Mouse (Mus musculus): ENCODE measurements around the gene Mettl21e. TPM values are rescaled to one million over a fixed set of nuclear protein-coding genes. Genes with fewer than 3 reads are reported as not detected.

Mettl21e gene
- polyA plus RNA-seq, 1 experiment from 2014 or later, result not detected

DNA sequence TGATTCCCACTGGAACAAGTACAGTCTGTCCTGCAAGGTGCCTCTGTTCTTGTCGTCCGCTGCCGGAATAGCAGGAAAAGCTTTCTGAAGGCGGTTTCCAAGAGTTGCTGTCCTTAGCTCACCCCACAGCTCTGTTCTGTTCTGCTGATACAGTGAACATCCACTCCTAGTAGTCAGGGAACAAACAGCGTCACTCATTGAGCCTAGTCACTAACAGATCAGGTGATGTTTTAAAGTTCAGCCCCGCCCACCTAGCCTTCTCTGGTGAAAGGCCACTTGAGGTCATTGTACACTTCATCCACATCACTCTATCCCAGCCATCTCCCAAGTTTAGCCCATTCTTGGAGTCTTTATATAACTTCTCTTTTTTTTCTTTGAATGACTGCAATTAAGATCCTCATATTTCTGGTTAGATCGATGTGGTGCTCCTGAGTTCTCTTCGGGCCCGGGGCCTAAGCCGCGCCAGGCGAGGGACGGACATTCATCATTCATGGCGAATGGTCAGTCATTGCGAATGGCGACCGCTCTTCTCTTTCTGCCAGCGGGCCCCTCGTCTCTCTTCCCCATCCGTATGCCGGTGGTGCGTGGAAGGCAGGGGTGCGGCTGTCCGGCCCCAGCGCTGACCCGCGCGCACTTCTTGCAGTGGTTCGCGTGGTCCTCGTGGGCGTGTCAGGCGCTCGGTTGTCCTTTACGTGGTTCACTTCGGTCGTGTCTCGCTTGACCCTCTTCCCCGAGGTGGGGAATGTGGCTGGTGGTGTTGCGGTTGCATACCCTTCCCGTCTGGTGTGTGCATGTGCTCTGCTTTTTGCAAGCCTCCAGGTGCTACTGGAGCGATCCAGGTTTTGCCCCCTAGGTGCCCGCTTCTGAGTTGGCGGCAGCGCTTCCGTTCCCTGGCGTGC, 20.2 kb downstream of the Mettl21e start:
- H3K4me2 ChIP-seq, result peak overlapping the region; percentile 83
- no peak for ATAC-seq (ENCODE audit: extremely low read depth, insufficient number of reproducible peaks, low FRiP score, low TSS enrichment)

DNA sequence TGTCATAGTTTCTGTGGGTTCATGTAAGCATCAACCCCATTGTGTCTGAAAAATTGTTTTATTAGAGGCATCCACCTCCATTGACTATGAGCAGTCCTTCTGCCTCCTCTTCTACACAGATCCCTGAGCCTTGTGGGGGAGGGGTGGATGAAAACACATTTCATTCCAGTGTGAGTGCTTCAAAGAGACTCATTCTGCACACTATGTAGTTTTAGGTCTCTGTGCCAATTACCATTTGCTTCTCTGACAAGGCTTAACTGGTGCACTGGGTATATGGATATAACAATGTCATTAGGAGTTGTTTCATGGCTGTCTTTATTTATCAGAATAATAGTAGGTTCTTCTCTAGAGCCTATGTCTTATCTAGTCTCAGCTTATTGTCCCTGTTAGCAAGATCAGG, 32.4 kb downstream of the Mettl21e start:
- Histone ChIP-seq H3K27ac (replicated peaks) (no peak overlapping the region), H3K4me3 (no peak overlapping the region), H3K9ac (no peak overlapping the region), H3K27me3 (replicated peaks) (no peaks in the 10 kb centered on the region), H3K36me3 (peaks cover 13% of the 10 kb centered on the region), H3K4me2 (no peak overlapping the region), H3K4me1 (no peaks in the 10 kb centered on the region), H3K9me3 (no peaks in the 10 kb centered on the region)
- no peak for ATAC-seq (ENCODE audit: extremely low read depth, insufficient number of reproducible peaks, low FRiP score, low TSS enrichment)

More for the DNA sequence above, 20.2 kb downstream of the Mettl21e start:
- 12% methylated on average over 47 of the region's 47 CpGs for WGBS
- Histone ChIP-seq H3K36me3 (no peaks in the 10 kb centered on the region), H3K4me3 (peak overlapping the region; percentile 55), H3K27ac (replicated peaks) (no peak overlapping the region), H3K9ac (peak overlapping the region; percentile 68), H3K27me3 (replicated peaks) (0 out of 2 replicates have a peak, but pooled peaks cover 7% of the 10 kb centered on the region), H3K4me1 (0 out of 2 replicates have a peak, but pooled peaks cover 5% of the 10 kb centered on the region), H3K9me3 (no peaks in the 10 kb centered on the region)

DNA sequence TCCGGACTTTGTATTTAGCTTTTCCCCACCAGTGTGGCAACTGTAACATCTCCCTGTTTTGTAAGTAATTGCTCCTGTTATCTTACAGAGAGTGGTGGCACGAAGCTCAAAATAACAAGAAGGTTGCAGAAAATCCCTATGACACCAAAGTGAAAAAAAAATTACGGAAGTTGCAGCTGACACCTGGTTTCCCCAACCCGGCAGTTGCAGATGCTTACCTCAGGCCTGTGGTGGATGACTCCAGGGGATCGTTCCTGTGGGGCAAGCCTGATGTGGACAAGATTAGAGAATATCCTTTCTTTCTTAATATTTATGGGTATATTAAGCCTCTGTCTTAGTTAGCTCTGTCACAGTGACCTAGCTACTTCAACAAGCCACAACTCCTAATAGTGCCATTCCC, 40.7 kb downstream of the Mettl21e start:
- Histone ChIP-seq H3K27me3 (replicated peaks) (no peaks in the 10 kb centered on the region), H3K27ac (replicated peaks) (no peak overlapping the region), H3K4me1 (no peaks in the 10 kb centered on the region), H3K9me3 (no peaks in the 10 kb centered on the region), H3K36me3 (peaks cover 84% of the 10 kb centered on the region), H3K4me2 (no peak overlapping the region), H3K9ac (no peak overlapping the region), H3K4me3 (no peak overlapping the region)
- ATAC-seq (ENCODE audit: extremely low read depth, insufficient number of reproducible peaks, low FRiP score, low TSS enrichment), result no peak
- WGBS, result 91% methylated on average over 5 of the region's 5 CpGs

DNA sequence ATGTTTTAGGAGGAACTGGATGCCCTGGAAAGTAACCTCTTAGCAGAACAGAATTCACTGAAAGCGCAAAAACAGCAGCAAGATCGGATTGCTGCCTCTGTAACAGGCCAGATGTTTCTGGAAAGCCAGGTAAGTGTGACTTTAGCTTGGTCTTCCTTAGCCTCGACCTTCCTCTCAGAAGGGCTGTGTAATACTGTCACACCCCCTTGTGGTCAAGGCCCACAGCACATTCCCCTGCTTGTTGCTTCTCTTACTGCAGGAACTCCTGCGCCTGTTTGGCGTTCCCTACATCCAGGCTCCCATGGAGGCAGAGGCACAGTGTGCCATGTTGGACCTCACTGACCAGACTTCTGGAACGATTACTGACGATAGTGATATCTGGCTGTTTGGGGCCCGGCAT, 44.9 kb downstream of the Mettl21e start:
- ATAC-seq (ENCODE audit: extremely low read depth, insufficient number of reproducible peaks, low FRiP score, low TSS enrichment), result no peak
- peaks cover 87% of the 10 kb centered on the region for H3K36me3 ChIP-seq
- no peak overlapping the region for H3K9ac ChIP-seq
- no peaks in the 10 kb centered on the region for H3K9me3 ChIP-seq
- no peaks in the 10 kb centered on the region for H3K27me3 ChIP-seq (replicated peaks)
- H3K4me3 ChIP-seq, result no peak overlapping the region
- no peaks in the 10 kb centered on the region for H3K4me1 ChIP-seq
- H3K4me2 ChIP-seq, result no peak overlapping the region
- H3K27ac ChIP-seq (replicated peaks), result no peak overlapping the region
- WGBS, result 81% methylated on average over 8 of the region's 8 CpGs

DNA sequence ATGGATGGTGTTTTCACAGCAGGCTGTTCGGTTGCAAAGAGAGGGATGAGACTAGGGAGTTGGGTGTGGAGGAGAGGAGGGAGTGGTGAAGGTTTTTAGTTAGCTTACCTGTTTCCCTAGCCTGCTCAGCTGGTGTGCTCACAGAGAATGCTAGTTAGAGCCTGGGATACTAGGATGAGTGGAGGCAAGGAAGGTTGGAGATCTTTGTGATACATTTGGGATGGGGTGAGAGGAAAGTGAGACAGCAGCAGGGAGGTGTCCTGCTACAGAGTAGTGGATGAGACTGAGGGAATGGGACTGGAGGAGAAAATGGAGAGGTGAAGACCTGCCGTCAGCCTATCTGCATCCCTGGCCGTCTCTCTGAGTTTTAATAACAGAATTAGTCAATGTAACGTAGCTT, 46.1 kb downstream of the Mettl21e start:
- 90% methylated on average over 4 of the region's 4 CpGs for WGBS
- peaks cover 86% of the 10 kb centered on the region for H3K36me3 ChIP-seq
- H3K4me1 ChIP-seq, result no peaks in the 10 kb centered on the region
- no peak overlapping the region for H3K4me3 ChIP-seq
- no peak overlapping the region for H3K4me2 ChIP-seq
- ATAC-seq (ENCODE audit: extremely low read depth, insufficient number of reproducible peaks, low FRiP score, low TSS enrichment), result no peak
- H3K9ac ChIP-seq, result no peak overlapping the region
- no peaks in the 10 kb centered on the region for H3K9me3 ChIP-seq
- no peak overlapping the region for H3K27ac ChIP-seq (replicated peaks)
- no peaks in the 10 kb centered on the region for H3K27me3 ChIP-seq (replicated peaks)

DNA sequence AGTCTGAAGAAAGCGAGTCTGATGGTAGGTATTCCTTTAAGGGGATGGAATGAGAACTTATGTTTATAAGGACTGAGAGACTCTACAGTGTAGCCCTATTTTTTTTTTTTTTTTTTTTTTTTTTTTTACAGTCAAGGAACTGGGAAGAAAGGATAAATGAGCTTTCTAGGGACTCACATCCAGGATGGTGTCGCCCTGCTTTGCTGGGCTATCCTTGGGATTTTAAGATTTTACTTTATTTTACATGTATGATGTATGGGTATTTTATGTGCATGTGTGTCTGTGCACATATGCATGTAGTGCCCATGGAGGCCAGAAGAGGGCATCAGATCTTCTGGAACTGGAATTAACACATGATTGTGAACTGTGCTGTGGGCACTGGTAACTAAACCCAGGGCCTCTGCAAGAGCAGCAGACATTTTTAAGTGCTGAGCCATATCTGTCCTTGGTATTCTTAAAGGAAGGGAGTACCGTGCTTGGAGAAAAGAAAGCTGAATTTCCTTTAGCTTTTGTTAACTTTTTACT, 50.8 kb downstream of the Mettl21e start:
- no peak overlapping the region for H3K4me3 ChIP-seq
- peaks cover 82% of the 10 kb centered on the region for H3K36me3 ChIP-seq
- 88% methylated on average over 3 of the region's 3 CpGs for WGBS
- no peak for ATAC-seq (ENCODE audit: extremely low read depth, insufficient number of reproducible peaks, low FRiP score, low TSS enrichment)
- no peak overlapping the region for H3K4me2 ChIP-seq
- H3K9ac ChIP-seq, result no peak overlapping the region
- H3K27me3 ChIP-seq (replicated peaks), result no peaks in the 10 kb centered on the region
- no peaks in the 10 kb centered on the region for H3K4me1 ChIP-seq
- no peak overlapping the region for H3K27ac ChIP-seq (replicated peaks)
- no peaks in the 10 kb centered on the region for H3K9me3 ChIP-seq

DNA sequence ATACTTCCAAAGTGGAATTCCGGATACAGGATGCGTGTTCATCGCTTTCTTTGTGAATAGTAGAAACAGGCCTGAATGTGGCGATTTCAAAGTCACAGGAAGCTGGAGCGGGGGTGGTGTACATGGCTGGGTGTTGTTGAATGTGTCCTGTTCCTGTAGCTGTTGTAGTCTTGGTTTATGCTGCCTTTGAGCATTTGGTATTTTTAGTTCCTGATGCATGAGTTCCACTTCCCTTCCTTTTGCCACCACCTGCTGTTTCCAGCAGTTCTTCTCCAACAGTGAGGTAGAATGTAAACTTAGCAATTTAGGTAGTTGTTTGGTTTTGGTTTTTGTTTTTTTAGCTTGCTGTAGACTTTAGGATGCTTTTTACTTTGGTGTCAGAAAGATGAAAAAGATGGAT, 56.4 kb downstream of the Mettl21e start:
- Histone ChIP-seq H3K36me3 (peaks cover 88% of the 10 kb centered on the region), H3K4me3 (no peak overlapping the region), H3K9ac (no peak overlapping the region), H3K27ac (replicated peaks) (no peak overlapping the region), H3K9me3 (no peaks in the 10 kb centered on the region), H3K27me3 (replicated peaks) (no peaks in the 10 kb centered on the region), H3K4me2 (no peak overlapping the region), H3K4me1 (no peaks in the 10 kb centered on the region)
- no peak for ATAC-seq (ENCODE audit: extremely low read depth, insufficient number of reproducible peaks, low FRiP score, low TSS enrichment)
- 92% methylated on average over 5 of the region's 5 CpGs for WGBS

DNA sequence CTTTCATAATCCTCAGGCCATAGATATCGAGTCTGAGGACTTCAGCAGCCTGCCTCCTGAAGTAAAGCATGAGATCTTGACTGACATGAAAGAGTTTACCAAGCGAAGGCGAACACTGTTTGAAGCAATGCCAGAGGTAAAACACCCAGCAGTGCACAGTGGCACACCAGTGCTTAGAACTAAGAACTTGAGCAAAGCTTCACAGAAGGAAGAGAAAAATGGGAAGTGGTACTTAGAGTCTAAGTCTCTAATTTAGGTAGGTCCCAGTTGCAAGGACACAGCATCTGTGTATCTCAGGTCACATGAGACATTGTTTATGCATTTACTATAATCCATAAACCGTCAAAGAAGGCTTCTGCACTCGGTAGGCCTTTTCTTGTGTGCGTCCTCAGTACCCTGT, 56.9 kb downstream of the Mettl21e start:
- no peak overlapping the region for H3K4me2 ChIP-seq
- H3K9ac ChIP-seq, result no peak overlapping the region
- H3K9me3 ChIP-seq, result no peaks in the 10 kb centered on the region
- no peaks in the 10 kb centered on the region for H3K4me1 ChIP-seq
- no peak for ATAC-seq (ENCODE audit: extremely low read depth, insufficient number of reproducible peaks, low FRiP score, low TSS enrichment)
- 91% methylated on average over 6 of the region's 6 CpGs for WGBS
- H3K36me3 ChIP-seq, result peaks cover 82% of the 10 kb centered on the region
- no peak overlapping the region for H3K27ac ChIP-seq (replicated peaks)
- H3K4me3 ChIP-seq, result no peak overlapping the region
- H3K27me3 ChIP-seq (replicated peaks), result no peaks in the 10 kb centered on the region

DNA sequence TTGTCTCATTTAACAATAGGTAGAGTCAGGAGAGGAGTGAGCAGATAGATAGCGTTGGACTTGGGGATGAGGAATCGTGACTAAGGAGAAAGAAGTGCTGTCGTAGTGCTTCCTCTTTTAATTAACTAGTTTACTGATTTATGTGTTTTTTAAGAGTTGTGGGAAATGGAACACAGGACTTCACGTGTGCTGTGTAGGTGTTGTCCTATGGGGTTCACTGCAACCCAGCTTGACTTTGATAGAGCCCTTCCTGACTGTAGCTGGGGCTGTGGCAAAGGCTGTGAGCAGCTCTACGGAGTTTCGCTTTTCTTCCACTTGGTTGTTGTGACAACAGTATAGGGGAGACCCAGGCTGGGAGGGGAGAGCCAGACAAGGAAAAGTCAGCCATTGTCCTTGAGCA, 60.4 kb downstream of the Mettl21e start:
- Histone ChIP-seq H3K9me3 (no peaks in the 10 kb centered on the region), H3K36me3 (peaks cover 53% of the 10 kb centered on the region), H3K27me3 (replicated peaks) (no peaks in the 10 kb centered on the region), H3K4me3 (no peak overlapping the region), H3K27ac (replicated peaks) (no peak overlapping the region), H3K4me2 (no peak overlapping the region), H3K9ac (no peak overlapping the region), H3K4me1 (no peaks in the 10 kb centered on the region)
- no peak for ATAC-seq (ENCODE audit: extremely low read depth, insufficient number of reproducible peaks, low FRiP score, low TSS enrichment)
- WGBS, result 89% methylated on average over 6 of the region's 6 CpGs

DNA sequence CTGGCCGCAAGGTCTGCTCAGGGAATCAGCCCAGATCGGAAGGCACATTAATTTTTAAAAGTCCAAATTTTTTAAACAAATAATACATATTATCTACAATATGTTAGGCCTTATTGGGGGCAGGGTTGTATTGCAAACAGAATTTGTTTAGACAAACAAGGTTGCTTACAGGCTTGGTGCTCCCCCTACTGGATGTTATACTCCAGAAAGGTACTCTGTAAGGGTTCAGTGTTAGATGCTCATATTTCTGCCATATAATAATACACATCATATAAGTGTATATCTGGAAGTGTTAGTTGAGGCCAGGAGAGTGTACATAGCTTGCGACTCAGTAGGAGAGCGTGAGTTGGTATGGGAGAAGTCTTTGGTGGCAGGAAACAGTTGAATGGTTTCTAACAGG, 63.5 kb downstream of the Mettl21e start:
- Histone ChIP-seq H3K27me3 (replicated peaks) (no peaks in the 10 kb centered on the region), H3K4me1 (no peaks in the 10 kb centered on the region), H3K9ac (no peak overlapping the region), H3K9me3 (peaks cover 7% of the 10 kb centered on the region; the same call in 1 of the 2 replicates), H3K36me3 (peaks cover 29% of the 10 kb centered on the region), H3K4me2 (no peak overlapping the region), H3K27ac (replicated peaks) (no peak overlapping the region), H3K4me3 (no peak overlapping the region)
- WGBS, result 96% methylated on average over 4 of the region's 4 CpGs
- ATAC-seq (ENCODE audit: extremely low read depth, insufficient number of reproducible peaks, low FRiP score, low TSS enrichment), result no peak
